Mouse (Mus musculus) limb, embryonic 12.5 days (tissue): Measurements from ENCODE around the gene Sgpl1. TPM values are rescaled to one million over a fixed set of nuclear protein-coding genes. Genes with fewer than 3 reads are reported as not detected.
A peak's percentile ranks its signal among the peaks of the same experiment; 100 is the strongest.

Experiments
- ATAC-seq: fragments of 200-750 bp; cut with Nextera tagmentation; 2 replicates; pipeline ENCODE4 v1.8.0; 2017; ENCODE audit warnings: low read depth, moderate TSS enrichment; ENCODE audit not compliant: insufficient number of reproducible peaks, insufficient read depth, low FRiP score, low TSS enrichment
- H3K27ac ChIP-seq: fragments of 300-500 bp; sonication (generic); 2 replicates; pipeline ENCODE4 v1.5.1; 2016; ENCODE audit warnings: mild to moderate bottlenecking, moderate library complexity
- H3K27me3 ChIP-seq: fragments of 300-500 bp; sonication (generic); 2 replicates; pipeline ENCODE4 v1.6.1; 2016; ENCODE audit warnings: mild to moderate bottlenecking, moderate library complexity
- H3K36me3 ChIP-seq: fragments of 300-500 bp; sonication (generic); 2 replicates; pipeline ENCODE4 v1.6.1; 2016; ENCODE audit warnings: mild to moderate bottlenecking, moderate library complexity
- H3K4me1 ChIP-seq: fragments of 300-500 bp; sonication (generic); replicated peaks from 2 replicates; pipeline ENCODE4 v1.6.1; 2016
- H3K4me2 ChIP-seq: fragments of 300-500 bp; sonication (generic); 2 replicates; pipeline ENCODE4 v1.6.1; 2016; ENCODE audit warnings: mild to moderate bottlenecking, moderate library complexity
- H3K4me3 ChIP-seq: fragments of 300-500 bp; sonication (generic); replicated peaks from 2 replicates; pipeline ENCODE4 v1.5.1; 2016; ENCODE audit warnings: mild to moderate bottlenecking
- H3K9ac ChIP-seq: fragments of 300-500 bp; sonication (generic); replicated peaks from 2 replicates; pipeline ENCODE4 v1.6.1; 2016; ENCODE audit warnings: mild to moderate bottlenecking, moderate library complexity
- H3K9me3 ChIP-seq: fragments of 300-500 bp; sonication (generic); 2 replicates; pipeline ENCODE4 v1.6.1; 2016; ENCODE audit warnings: mild to moderate bottlenecking, moderate library complexity
- WGBS: fragments of 180-500 bp; shearing (Covaris S2); methylation state at CpG from one replicate; pipeline ENCODE4 v1.1.7; 2016; 5-methylcytosine and 5-hydroxymethylcytosine counted together
- polyA plus RNA-seq: library from polyadenylated mRNA; unstranded; fragments of >200 nt; fragmentation: Nextera tagmentation; extraction: Ambion mirVana; gene quantifications from 2 replicates; pipeline ENCODE4 v1.2.1, GENCODE M21; 2016

The Sgpl1 gene
- polyA plus RNA-seq = 92.3 and 101 TPM in 2 replicates

DNA sequence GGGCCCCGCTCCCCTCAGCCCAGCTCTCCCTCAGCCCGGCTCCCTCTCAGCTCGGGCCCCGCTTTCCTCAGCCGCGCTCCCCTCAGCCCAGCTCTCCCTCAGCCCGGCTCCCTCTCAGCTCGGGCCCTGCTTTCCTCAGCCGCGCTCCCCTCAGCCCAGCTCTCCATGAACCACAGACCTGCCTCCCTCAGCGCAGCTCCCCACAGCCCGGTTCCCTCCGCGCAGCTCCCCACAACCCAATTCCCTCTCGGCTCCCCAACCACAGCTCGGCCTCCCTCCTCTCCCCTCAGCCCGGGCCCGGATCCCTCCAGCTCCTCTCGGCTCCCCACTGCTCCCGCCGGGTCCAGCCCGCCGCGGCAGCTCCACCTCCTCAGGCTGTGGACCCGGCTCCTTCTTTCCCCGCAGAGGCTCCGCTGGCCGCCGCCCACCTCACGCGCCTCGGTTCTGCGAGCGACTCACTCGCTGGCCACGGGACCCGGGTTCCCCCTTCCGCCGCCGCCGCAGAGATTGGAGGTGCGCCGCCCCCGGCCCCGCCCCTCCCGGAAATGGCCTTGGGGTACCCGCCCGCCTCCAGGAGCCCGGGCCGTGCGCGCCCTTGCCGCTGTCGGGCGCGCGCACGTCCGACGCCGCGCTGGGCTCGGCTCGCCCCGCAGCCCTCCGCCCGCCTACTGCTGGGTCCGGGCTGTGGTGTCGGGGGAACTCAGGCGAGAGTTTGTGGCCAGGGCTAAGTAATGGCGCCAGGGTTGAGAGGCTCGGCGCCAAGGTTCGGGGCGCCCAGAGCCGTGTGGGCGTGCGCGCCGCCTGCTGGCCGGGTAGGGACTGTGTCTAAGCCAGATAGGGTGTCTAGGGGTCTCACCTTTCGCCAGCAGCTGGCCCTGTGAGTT lies at the start of gene Sgpl1:
Sgpl1 (minus strand) TSS at position 547 of the 884 bp plus-strand sequence.
- Histone ChIP-seq H3K9ac (peak within 1 kb of the TSS; percentile 94), H3K4me1 (peaks cover 16% of the 10 kb centered on the region; the same call in 1 of the 2 replicates), H3K27me3 (no peaks in the 10 kb centered on the region), H3K36me3 (peaks cover 10% of the 10 kb centered on the region; the same call in 1 of the 2 replicates), H3K4me2 (peak within 1 kb of the TSS; percentile 87), H3K9me3 (no peaks in the 10 kb centered on the region), H3K27ac (peak within 1 kb of the TSS; percentile 97), H3K4me3 (peak within 1 kb of the TSS; percentile 86)
- ATAC-seq = peak; percentile 81
- WGBS = 1% methylated on average over 82 of the region's 82 CpGs

DNA sequence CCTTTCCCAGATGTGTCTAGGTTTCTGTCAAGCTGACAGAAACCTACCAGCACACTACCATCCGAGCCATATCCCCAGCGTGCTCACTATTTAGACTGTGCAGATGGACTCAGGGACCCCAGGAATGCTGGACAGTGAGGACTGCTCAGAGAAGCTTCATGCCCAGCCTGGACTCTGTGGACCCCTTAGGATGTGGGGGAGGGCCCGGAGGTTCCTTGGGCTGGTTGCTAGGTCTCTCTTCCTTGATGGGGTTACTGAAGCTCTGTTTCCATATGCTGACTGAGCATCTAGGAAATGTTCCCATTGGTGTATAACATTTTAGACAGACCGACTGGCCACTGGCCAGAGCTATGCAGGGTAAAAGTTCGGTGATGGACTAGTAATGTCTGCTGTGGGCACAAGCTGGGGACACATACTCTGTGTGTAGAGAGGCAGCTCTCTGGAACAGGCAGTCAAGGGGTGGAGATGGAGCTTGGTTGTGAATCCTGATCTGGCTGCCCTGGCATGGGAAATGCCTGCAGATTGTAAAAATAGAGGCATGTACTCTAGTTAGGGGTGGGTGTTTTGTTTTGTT lies 48.3 kb upstream of the Sgpl1 start:
- no peak overlapping the region for H3K9ac ChIP-seq
- no peak for ATAC-seq
- no peaks in the 10 kb centered on the region for H3K36me3 ChIP-seq
- no peaks in the 10 kb centered on the region for H3K27me3 ChIP-seq
- H3K4me2 ChIP-seq = no peak overlapping the region
- H3K9me3 ChIP-seq = no peaks in the 10 kb centered on the region
- no peak overlapping the region for H3K4me3 ChIP-seq
- no peak overlapping the region for H3K27ac ChIP-seq
- 88% methylated on average over 5 of the region's 5 CpGs for WGBS
- 0 out of 2 replicates have a peak, but pooled peaks cover 3% of the 10 kb centered on the region for H3K4me1 ChIP-seq

- no peaks in the 10 kb centered on the region for H3K27me3 ChIP-seq
- no peak overlapping the region for H3K9ac ChIP-seq
- H3K27ac ChIP-seq = no peak overlapping the region
- WGBS = 83% methylated on average over 8 of the region's 8 CpGs
- H3K4me1 ChIP-seq = 0 out of 2 replicates have a peak, but pooled peaks cover 3% of the 10 kb centered on the region
- no peak overlapping the region for H3K4me3 ChIP-seq
- no peak overlapping the region for H3K4me2 ChIP-seq
- no peaks in the 10 kb centered on the region for H3K36me3 ChIP-seq
- no peaks in the 10 kb centered on the region for H3K9me3 ChIP-seq
- ATAC-seq = no peak
These were observed 47.7 kb upstream of the Sgpl1 start for GRCm38 (mm10) chr10:61195216-61195615.

GRCm38 (mm10) chr10:61194611-61195010 lies 47.1 kb upstream of the Sgpl1 start:
- H3K9me3 ChIP-seq = no peaks in the 10 kb centered on the region
- 0 out of 2 replicates have a peak, but pooled peaks cover under 1% of the 10 kb centered on the region for H3K4me1 ChIP-seq
- no peaks in the 10 kb centered on the region for H3K27me3 ChIP-seq
- 83% methylated on average over 9 of the region's 9 CpGs for WGBS
- no peak overlapping the region for H3K27ac ChIP-seq
- H3K4me3 ChIP-seq = no peak overlapping the region
- no peaks in the 10 kb centered on the region for H3K36me3 ChIP-seq
- H3K9ac ChIP-seq = no peak overlapping the region
- H3K4me2 ChIP-seq = no peak overlapping the region
- ATAC-seq = no peak

DNA sequence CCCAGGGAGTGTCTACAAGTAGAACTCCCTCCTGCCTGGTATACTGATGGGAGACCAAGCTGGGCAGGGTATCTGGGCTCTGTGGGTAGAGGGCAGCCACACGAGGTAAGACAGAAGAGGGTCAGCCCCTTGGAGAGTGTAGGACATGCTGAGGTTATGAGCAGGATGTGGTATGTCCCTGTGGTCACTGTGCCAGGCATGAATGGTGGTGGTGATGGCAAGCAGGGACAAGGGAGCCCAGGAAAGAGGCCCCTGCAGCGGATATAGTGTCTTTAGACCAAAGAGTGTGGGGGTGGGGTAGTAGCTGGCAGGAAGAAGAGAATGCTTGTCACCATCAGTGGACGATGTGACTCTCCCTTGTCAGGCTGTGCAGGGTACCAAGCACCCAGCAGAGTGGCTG lies 40.5 kb upstream of the Sgpl1 start:
- Histone ChIP-seq H3K9me3 (no peaks in the 10 kb centered on the region), H3K4me1 (peaks cover 10% of the 10 kb centered on the region), H3K36me3 (no peaks in the 10 kb centered on the region), H3K4me3 (no peak overlapping the region), H3K4me2 (no peak overlapping the region), H3K27me3 (peaks cover 7% of the 10 kb centered on the region), H3K27ac (no peak overlapping the region), H3K9ac (no peak overlapping the region)
- WGBS = 66% methylated on average over 3 of the region's 3 CpGs
- no peak for ATAC-seq

DNA sequence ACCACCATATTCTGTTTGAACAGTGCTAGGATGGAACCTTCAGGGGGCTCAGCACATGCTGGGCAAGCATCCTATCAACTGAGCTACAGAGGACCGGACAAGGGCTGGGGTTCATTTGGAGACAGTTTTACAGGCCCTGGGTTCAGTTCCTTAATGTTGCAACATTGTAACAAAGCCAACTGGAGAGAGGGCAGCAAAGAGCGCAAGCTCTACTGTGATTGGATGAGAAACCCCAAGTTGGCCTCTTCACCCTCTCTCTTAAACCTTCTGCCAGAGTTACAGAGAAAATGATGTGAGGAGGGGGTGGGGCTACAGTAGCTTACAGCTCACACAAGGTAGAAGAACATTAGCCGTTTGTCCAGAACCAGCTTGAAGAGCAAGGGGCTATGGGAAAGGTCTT lies 39.5 kb upstream of the Sgpl1 start:
- Histone ChIP-seq H3K4me3 (no peak overlapping the region), H3K9ac (no peak overlapping the region), H3K9me3 (no peaks in the 10 kb centered on the region), H3K27ac (no peak overlapping the region), H3K4me1 (peaks cover 13% of the 10 kb centered on the region), H3K27me3 (peaks cover 7% of the 10 kb centered on the region), H3K4me2 (no peak overlapping the region), H3K36me3 (no peaks in the 10 kb centered on the region)
- ATAC-seq = no peak
- WGBS = 64% methylated on average over 3 of the region's 3 CpGs

- WGBS = 81% methylated on average over 6 of the region's 6 CpGs
- H3K36me3 ChIP-seq = no peaks in the 10 kb centered on the region
- no peak overlapping the region for H3K27ac ChIP-seq
- ATAC-seq = no peak
- H3K9me3 ChIP-seq = no peaks in the 10 kb centered on the region
- no peak overlapping the region for H3K9ac ChIP-seq
- H3K4me3 ChIP-seq = no peak overlapping the region
- H3K27me3 ChIP-seq = peaks cover 29% of the 10 kb centered on the region
- peaks cover 7% of the 10 kb centered on the region for H3K4me1 ChIP-seq
- H3K4me2 ChIP-seq = no peak overlapping the region
These were observed 32.4 kb upstream of the Sgpl1 start for GRCm38 (mm10) chr10:61179927-61180326.

DNA sequence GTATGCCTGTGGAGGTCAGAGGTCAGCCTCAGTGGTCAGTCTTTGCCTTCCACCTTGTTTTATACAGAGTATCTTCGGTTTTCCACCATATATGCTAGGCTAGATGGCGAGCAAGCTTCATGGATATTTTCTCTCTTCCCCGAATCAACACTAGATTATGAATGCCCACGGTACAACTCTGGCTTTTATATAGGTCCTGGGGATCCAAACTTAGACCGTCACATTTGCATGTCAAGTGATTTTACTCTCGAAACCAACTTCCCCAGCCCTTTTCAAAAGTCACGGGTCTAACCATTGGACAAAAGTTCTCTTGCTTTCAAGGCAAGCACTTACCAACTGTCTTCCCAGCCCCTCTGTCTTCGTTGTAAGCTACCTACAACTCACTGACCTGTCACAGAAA lies 31.2 kb upstream of the Sgpl1 start:
- Histone ChIP-seq H3K9me3 (no peaks in the 10 kb centered on the region), H3K4me3 (no peak overlapping the region), H3K27ac (no peak overlapping the region), H3K9ac (no peak overlapping the region), H3K4me2 (no peak overlapping the region), H3K36me3 (no peaks in the 10 kb centered on the region), H3K27me3 (peaks cover 32% of the 10 kb centered on the region), H3K4me1 (peaks cover 7% of the 10 kb centered on the region)
- WGBS = 88% methylated on average over 8 of the region's 8 CpGs
- ATAC-seq = no peak

DNA sequence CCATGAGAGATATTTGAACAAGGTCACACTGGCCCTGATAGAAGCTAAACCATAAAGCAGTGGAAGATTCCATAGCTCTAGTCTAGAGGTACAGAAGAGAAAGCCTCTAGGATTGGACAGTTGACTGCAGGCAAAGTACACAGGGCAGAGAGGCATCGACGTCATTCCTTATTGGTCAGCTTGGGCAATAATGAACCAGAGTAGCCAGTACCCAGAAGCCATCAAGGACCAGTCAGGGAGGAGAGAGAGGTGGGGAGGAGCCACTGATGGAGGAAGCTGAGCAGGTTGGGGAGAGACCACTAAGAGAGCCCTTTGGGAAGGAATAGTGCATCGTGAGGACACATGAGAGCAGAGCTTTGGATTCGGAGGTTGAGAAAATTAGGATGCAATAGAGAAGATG lies 30.2 kb upstream of the Sgpl1 start:
- Histone ChIP-seq H3K4me3 (no peak overlapping the region), H3K27ac (no peak overlapping the region), H3K36me3 (no peaks in the 10 kb centered on the region), H3K9ac (no peak overlapping the region), H3K9me3 (no peaks in the 10 kb centered on the region), H3K4me2 (no peak overlapping the region), H3K27me3 (peaks cover 29% of the 10 kb centered on the region), H3K4me1 (peaks cover 7% of the 10 kb centered on the region)
- ATAC-seq = no peak
- 77% methylated on average over 4 of the region's 4 CpGs for WGBS

- H3K4me3 ChIP-seq = 0 out of 2 replicates have a peak overlapping the region, but pooled peaks have one; percentile 7
- H3K27ac ChIP-seq = no peak overlapping the region
- no peaks in the 10 kb centered on the region for H3K9me3 ChIP-seq
- H3K9ac ChIP-seq = no peak overlapping the region
- WGBS = 42% methylated on average over 7 of the region's 7 CpGs
- no peak for ATAC-seq
- H3K36me3 ChIP-seq = no peaks in the 10 kb centered on the region
- H3K4me1 ChIP-seq = peaks cover 4% of the 10 kb centered on the region
- peak overlapping the region; percentile 35 for H3K4me2 ChIP-seq
- peaks cover 29% of the 10 kb centered on the region for H3K27me3 ChIP-seq
These were observed 28.8 kb upstream of the Sgpl1 start for GRCm38 (mm10) chr10:61176221-61176790.
